ENCODE assay signal across 8 mouse cellular contexts in the genomic region with DNA sequence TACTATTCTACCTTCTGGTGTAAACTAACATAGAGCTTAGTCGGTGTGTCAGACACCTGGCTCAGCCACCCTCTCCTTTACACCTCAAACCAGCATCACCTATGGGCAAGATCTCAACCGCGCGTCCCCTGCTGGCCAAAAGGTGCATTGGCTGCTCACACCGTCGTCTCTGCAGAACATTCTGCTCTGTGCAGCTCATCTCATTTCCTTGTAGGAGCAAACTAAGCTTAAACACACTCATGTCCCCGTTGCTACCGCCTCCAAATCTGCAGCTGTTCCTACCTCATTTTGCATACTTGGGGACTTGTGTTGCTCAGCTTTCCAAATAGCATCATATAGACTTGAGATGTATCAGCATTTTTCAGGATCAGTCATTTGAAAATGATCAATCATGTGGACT. TPM values are rescaled to one million over a fixed set of nuclear protein-coding genes. Genes with fewer than 3 reads are reported as not detected.
DNase-seq lines count a peak whose midpoint lies in the region; ATAC-seq lines count a peak whose summit lies in the region.

No protein-coding gene starts in this region.

- peak; percentile 53 for DNase-seq in kidney, adult 18-20 months
- no peak for DNase-seq in kidney, adult 11 months
- DNase-seq in CD4-positive helper T cell, adult 2 months (ENCODE audit: low read depth, low spot score) = peak; percentile 42
- DNase-seq in NIH3T3 (ENCODE audit: low read depth) = peak; percentile 44
- DNase-seq in ovary, postnatal 10 days (ENCODE audit: low spot score) = no peak

- ATAC-seq in hematopoietic stem cell, adult 5-6 weeks (replicated peaks in 1 of 2; ENCODE audit: insufficient read depth in 1 of 2, low FRiP score in 2 of 2, low TSS enrichment in 1 of 2, low read depth in 1 of 2, poor library complexity in 2 of 2, severe bottlenecking in 2 of 2) = peak; percentile 38 to 39; a peak in 2 of 4 replicates
- peak; percentile 84 for ATAC-seq in megakaryocyte-erythroid progenitor cell, adult 5-6 weeks (replicated peaks; ENCODE audit: low FRiP score, low TSS enrichment, poor library complexity, severe bottlenecking)
- ATAC-seq in monocyte, adult 5-6 weeks (replicated peaks; ENCODE audit: insufficient number of reproducible peaks, low FRiP score, low TSS enrichment, poor library complexity, severe bottlenecking) = no peak

RNA-seq across cellular contexts. Expression of a gene that starts 14.7 kb away (rescaled TPM):
- total RNA-seq in hematopoietic stem cell, adult 5-6 weeks (2017) = 24.3 and 37.5 TPM in 2 replicates
- total RNA-seq in megakaryocyte-erythroid progenitor cell, adult 5-6 weeks (2014; fragmentation: Nextera tagmentation) = 66.0 and 89.5 TPM in 2 replicates
- 64.8 and 76.6 TPM in 2 replicates for total RNA-seq in megakaryocyte-erythroid progenitor cell, adult 5-6 weeks (2017)
- 0.64 to 1.7 TPM (median 1.4 TPM) in 3 replicates for total RNA-seq in monocyte, adult 5-6 weeks (2017)

RNA-seq across cellular contexts. Expression of a gene that starts 23.2 kb away (rescaled TPM):
- 8.4 and 8.5 TPM in 2 replicates for total RNA-seq in hematopoietic stem cell, adult 5-6 weeks (2017)
- 1.6 and 3.5 TPM in 2 replicates for total RNA-seq in megakaryocyte-erythroid progenitor cell, adult 5-6 weeks (2014; fragmentation: Nextera tagmentation)
- total RNA-seq in megakaryocyte-erythroid progenitor cell, adult 5-6 weeks (2017) = 0.99 and 4.2 TPM in 2 replicates
- total RNA-seq in monocyte, adult 5-6 weeks (2017) = 0.57 to 4.4 TPM (median 1.8 TPM) in 3 replicates

Comparison
In these comparisons a context has a peak if more than half of its experiments do, and no peak if none do; other contexts are left out.
1. DNase-seq: peak in kidney, adult 18-20 months (single experiment), CD4-positive helper T cell, adult 2 months (single experiment) and NIH3T3 (single experiment); none in kidney, adult 11 months (single experiment) and ovary, postnatal 10 days (single experiment).